Mouse (Mus musculus): ENCODE results near the gene Acot2. TPM values are rescaled to one million over a fixed set of nuclear protein-coding genes. Genes with fewer than 3 reads are reported as not detected.
A peak's percentile ranks its signal among the peaks of the same experiment; 100 is the strongest.

The Acot2 gene
- polyA plus RNA-seq, 1 experiment, result 9.2 TPM

- peak; percentile 38; the same call in 1 of the 2 replicates for TF ChIP-seq CTCF (IDR thresholded peaks at IDR 0.05; ENCODE audit: extremely low read depth, insufficient read depth, insufficient read length, insufficient replicate concordance)
- no peak for TF ChIP-seq POLR2A (IDR thresholded peaks at IDR 0.05; ENCODE audit: low read depth, low read length)
- DNase-seq (ENCODE audit: low read depth in 1 of 2, low spot score in 2 of 2), result peak; percentile 26 to 41
- Histone ChIP-seq H3K4me3 (ENCODE audit: extremely low read depth, insufficient read depth, insufficient read length) (no peak overlapping the region), H3K4me1 (ENCODE audit: control insufficient read depth, insufficient read depth, insufficient read length) (no peaks in the 10 kb centered on the region), H3K27me3 (ENCODE audit: control insufficient read depth, insufficient read depth, low read length) (no peaks in the 10 kb centered on the region), H3K36me3 (ENCODE audit: control insufficient read depth, insufficient read depth, low read length) (no peaks in the 10 kb centered on the region), H3K27ac (ENCODE audit: insufficient read depth, low read length) (no peak overlapping the region)
- 22% methylated on average over 2 of the region's 2 CpGs for WGBS
Measured at GRCm38 (mm10) chr12:83972117-83972516, 15.5 kb upstream of the Acot2 start.

GRCm38 (mm10) chr12:83978862-83979261 is 8.8 kb upstream of the Acot2 start:
- WGBS, result 88% methylated on average over 6 of the region's 6 CpGs
- Histone ChIP-seq H3K27ac (ENCODE audit: insufficient read depth, low read length) (no peak overlapping the region), H3K4me3 (ENCODE audit: extremely low read depth, insufficient read depth, insufficient read length) (no peak overlapping the region), H3K36me3 (ENCODE audit: control insufficient read depth, insufficient read depth, low read length) (no peaks in the 10 kb centered on the region), H3K27me3 (ENCODE audit: control insufficient read depth, insufficient read depth, low read length) (no peaks in the 10 kb centered on the region), H3K4me1 (ENCODE audit: control insufficient read depth, insufficient read depth, insufficient read length) (no peaks in the 10 kb centered on the region)
- no peak for TF ChIP-seq CTCF (IDR thresholded peaks at IDR 0.05; ENCODE audit: extremely low read depth, insufficient read depth, insufficient read length, insufficient replicate concordance)
- no peak for TF ChIP-seq POLR2A (IDR thresholded peaks at IDR 0.05; ENCODE audit: low read depth, low read length)
- DNase-seq (ENCODE audit: low read depth in 1 of 2, low spot score in 2 of 2), result no peak

- Histone ChIP-seq H3K4me1 (ENCODE audit: control insufficient read depth, insufficient read depth, insufficient read length) (peaks cover under 1% of the 10 kb centered on the region; the same call in 1 of the 2 replicates), H3K4me3 (ENCODE audit: extremely low read depth, insufficient read depth, insufficient read length) (no peak overlapping the region), H3K27ac (ENCODE audit: insufficient read depth, low read length) (no peak overlapping the region), H3K27me3 (ENCODE audit: control insufficient read depth, insufficient read depth, low read length) (no peaks in the 10 kb centered on the region), H3K36me3 (ENCODE audit: control insufficient read depth, insufficient read depth, low read length) (no peaks in the 10 kb centered on the region)
- 91% methylated on average over 4 of the region's 4 CpGs for WGBS
- TF ChIP-seq POLR2A (IDR thresholded peaks at IDR 0.05; ENCODE audit: low read depth, low read length) (no peak), CTCF (IDR thresholded peaks at IDR 0.05; ENCODE audit: extremely low read depth, insufficient read depth, insufficient read length, insufficient replicate concordance) (no peak)
- no peak for DNase-seq (ENCODE audit: low read depth in 1 of 2, low spot score in 2 of 2)
Measured at GRCm38 (mm10) chr12:83981615-83982014, 6.0 kb upstream of the Acot2 start.

GRCm38 (mm10) chr12:83984752-83985151 is 2.9 kb upstream of the Acot2 start, which contains the start of gene Heatr4:
Gene Heatr4, minus strand, starts transcription at chr12:83984852.
- 92% methylated on average over 4 of the region's 4 CpGs for WGBS
- Histone ChIP-seq H3K4me3 (ENCODE audit: extremely low read depth, insufficient read depth, insufficient read length) (no peak within 1 kb of the TSS), H3K27ac (ENCODE audit: insufficient read depth, low read length) (no peak within 1 kb of the TSS), H3K27me3 (ENCODE audit: control insufficient read depth, insufficient read depth, low read length) (no peaks in the 10 kb centered on the region), H3K36me3 (ENCODE audit: control insufficient read depth, insufficient read depth, low read length) (no peaks in the 10 kb centered on the region), H3K4me1 (ENCODE audit: control insufficient read depth, insufficient read depth, insufficient read length) (peaks cover 4% of the 10 kb centered on the region; the same call in 1 of the 2 replicates)
- DNase-seq (ENCODE audit: low read depth in 1 of 2, low spot score in 2 of 2), result no peak
- TF ChIP-seq CTCF (IDR thresholded peaks at IDR 0.05; ENCODE audit: extremely low read depth, insufficient read depth, insufficient read length, insufficient replicate concordance) (no peak), POLR2A (IDR thresholded peaks at IDR 0.05; ENCODE audit: low read depth, low read length) (no peak)

GRCm38 (mm10) chr12:83987242-83987582 is 449 bp upstream of the Acot2 start:
- peak overlapping the region; percentile 96 for H3K27ac ChIP-seq (ENCODE audit: insufficient read depth, low read length)
- no peak for TF ChIP-seq POLR2A (IDR thresholded peaks at IDR 0.05; ENCODE audit: low read depth, low read length)
- TF ChIP-seq CTCF (IDR thresholded peaks at IDR 0.05; ENCODE audit: extremely low read depth, insufficient read depth, insufficient read length, insufficient replicate concordance), result no peak
- H3K36me3 ChIP-seq (ENCODE audit: control insufficient read depth, insufficient read depth, low read length), result 0 out of 2 replicates have a peak, but pooled peaks cover 1% of the 10 kb centered on the region
- 16% methylated on average over 8 of the region's 8 CpGs for WGBS
- H3K4me1 ChIP-seq (ENCODE audit: control insufficient read depth, insufficient read depth, insufficient read length), result peaks cover 4% of the 10 kb centered on the region; the same call in 1 of the 2 replicates
- H3K27me3 ChIP-seq (ENCODE audit: control insufficient read depth, insufficient read depth, low read length), result no peaks in the 10 kb centered on the region
- DNase-seq (ENCODE audit: low read depth in 1 of 2, low spot score in 2 of 2), result no peak
- H3K4me3 ChIP-seq (ENCODE audit: extremely low read depth, insufficient read depth, insufficient read length), result peak overlapping the region; percentile 69

GRCm38 (mm10) chr12:83988483-83988882 is 822 bp downstream of the Acot2 start:
- Histone ChIP-seq H3K36me3 (ENCODE audit: control insufficient read depth, insufficient read depth, low read length) (peaks cover 5% of the 10 kb centered on the region; the same call in 1 of the 2 replicates), H3K4me3 (ENCODE audit: extremely low read depth, insufficient read depth, insufficient read length) (peak overlapping the region; percentile 69; the same call in 1 of the 2 replicates), H3K4me1 (ENCODE audit: control insufficient read depth, insufficient read depth, insufficient read length) (peaks cover 4% of the 10 kb centered on the region; the same call in 1 of the 2 replicates), H3K27ac (ENCODE audit: insufficient read depth, low read length) (peak overlapping the region; percentile 96), H3K27me3 (ENCODE audit: control insufficient read depth, insufficient read depth, low read length) (no peaks in the 10 kb centered on the region)
- DNase-seq (ENCODE audit: low read depth in 1 of 2, low spot score in 2 of 2), result no peak
- 54% methylated on average over 4 of the region's 4 CpGs for WGBS
- no peak for TF ChIP-seq POLR2A (IDR thresholded peaks at IDR 0.05; ENCODE audit: low read depth, low read length)
- TF ChIP-seq CTCF (IDR thresholded peaks at IDR 0.05; ENCODE audit: extremely low read depth, insufficient read depth, insufficient read length, insufficient replicate concordance), result no peak

GRCm38 (mm10) chr12:83989378-83989777 is 1.7 kb downstream of the Acot2 start:
- no peak for TF ChIP-seq POLR2A (IDR thresholded peaks at IDR 0.05; ENCODE audit: low read depth, low read length)
- no peak for TF ChIP-seq CTCF (IDR thresholded peaks at IDR 0.05; ENCODE audit: extremely low read depth, insufficient read depth, insufficient read length, insufficient replicate concordance)
- 96% methylated on average over 4 of the region's 4 CpGs for WGBS

More at GRCm38 (mm10) chr12:83989378-83989777, 1.7 kb downstream of the Acot2 start:
- no peaks in the 10 kb centered on the region for H3K27me3 ChIP-seq (ENCODE audit: control insufficient read depth, insufficient read depth, low read length)
- H3K4me1 ChIP-seq (ENCODE audit: control insufficient read depth, insufficient read depth, insufficient read length), result peaks cover 4% of the 10 kb centered on the region; the same call in 1 of the 2 replicates
- no peak for DNase-seq (ENCODE audit: low read depth in 1 of 2, low spot score in 2 of 2)
- H3K27ac ChIP-seq (ENCODE audit: insufficient read depth, low read length), result no peak overlapping the region
- peaks cover 5% of the 10 kb centered on the region; the same call in 1 of the 2 replicates for H3K36me3 ChIP-seq (ENCODE audit: control insufficient read depth, insufficient read depth, low read length)
- H3K4me3 ChIP-seq (ENCODE audit: extremely low read depth, insufficient read depth, insufficient read length), result no peak overlapping the region

Measured in spleen, adult 2 months (tissue).